Mouse (Mus musculus) hindbrain, embryonic 14.5 days (tissue): ENCODE data around the gene Myo3a. TPM values are rescaled to one million over a fixed set of nuclear protein-coding genes. Genes with fewer than 3 reads are reported as not detected.

ENCODE experiments used
- ATAC-seq: fragments of 200-750 bp; cut with Nextera tagmentation; 2 replicates; pipeline ENCODE4 v1.8.0; 2017; ENCODE audit warnings: moderate number of reproducible peaks, mild to moderate bottlenecking, moderate TSS enrichment, moderate library complexity; ENCODE audit not compliant: low FRiP score
- DNase-seq: peaks from one replicate; pipeline ENCODE4 v3.0.0-alpha.2; 2015; ENCODE audit warnings: low spot score
- H3K27ac ChIP-seq: fragments of 300-500 bp; sonication (generic); 2 replicates; pipeline ENCODE4 v1.5.1; 2014; ENCODE audit warnings: mild to moderate bottlenecking, moderate library complexity
- H3K27me3 ChIP-seq: fragments of 300-500 bp; sonication (generic); 2 replicates; pipeline ENCODE4 v1.6.1; 2014; ENCODE audit warnings: mild to moderate bottlenecking, low read length, mixed read lengths; ENCODE audit not compliant: control insufficient read depth, insufficient read depth
- H3K36me3 ChIP-seq: fragments of 300-500 bp; sonication (generic); replicated peaks from 2 replicates; pipeline ENCODE4 v1.6.1; 2014; ENCODE audit not compliant: control insufficient read depth, insufficient read depth
- H3K4me1 ChIP-seq: fragments of 300-500 bp; sonication (generic); replicated peaks from 2 replicates; pipeline ENCODE4 v1.6.1; 2014; ENCODE audit warnings: antibody characterized with exemption, low read length, mixed read lengths; ENCODE audit not compliant: control insufficient read depth, insufficient read depth
- H3K4me2 ChIP-seq: fragments of 300-500 bp; sonication (generic); replicated peaks from 2 replicates; pipeline ENCODE4 v1.6.1; 2014; ENCODE audit warnings: mild to moderate bottlenecking, moderate library complexity
- H3K4me3 ChIP-seq: fragments of 300-500 bp; sonication (generic); replicated peaks from 2 replicates; pipeline ENCODE4 v1.5.1; 2014; ENCODE audit warnings: mild to moderate bottlenecking, low read length
- H3K9ac ChIP-seq: fragments of 300-500 bp; sonication (generic); 2 replicates; pipeline ENCODE4 v1.6.1; 2014
- H3K9me3 ChIP-seq: fragments of 300-500 bp; sonication (generic); 2 replicates; pipeline ENCODE4 v1.6.1; 2016; ENCODE audit warnings: low read length; ENCODE audit not compliant: control insufficient read depth
- WGBS: fragments of 180-500 bp; shearing (Covaris S2); extraction: QIAGEN DNeasy Blood & Tissue Kit; methylation state at CpG from one replicate; pipeline ENCODE4 v1.1.7; 2014; 5-methylcytosine and 5-hydroxymethylcytosine counted together
- polyA plus RNA-seq: library from polyadenylated mRNA; unstranded; fragments of >200 nt; fragmentation: Nextera tagmentation; extraction: Ambion mirVana; gene quantifications from 2 replicates; pipeline ENCODE4 v1.2.1, GENCODE M21; 2014

The Myo3a gene
- polyA plus RNA-seq, 1 experiment from 2014 or later, result not detected

DNA sequence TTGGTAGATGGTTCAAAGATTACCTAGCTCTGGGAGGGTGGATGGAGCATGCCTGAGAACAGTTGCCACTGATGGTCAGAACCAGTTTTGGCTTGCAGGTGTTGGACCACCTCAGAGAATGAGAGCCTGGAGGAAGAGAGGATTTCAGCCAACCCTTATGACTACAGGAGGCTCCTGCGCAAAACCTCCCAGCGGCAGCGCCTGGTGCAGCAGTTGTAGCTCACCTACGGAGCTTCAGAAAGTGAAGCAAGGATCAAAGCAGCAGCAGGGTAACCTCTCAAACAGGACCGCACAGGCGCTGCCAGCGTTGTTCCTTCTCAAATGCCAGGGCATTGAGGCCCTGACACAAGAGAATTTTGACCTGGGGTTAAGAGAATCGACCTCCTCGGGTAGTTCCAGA, 390.6 kb downstream of the Myo3a start:
- peak; percentile 49 for DNase-seq
- Histone ChIP-seq H3K4me2 (no peak overlapping the region), H3K9ac (no peak overlapping the region), H3K4me3 (no peak overlapping the region), H3K4me1 (peaks cover 25% of the 10 kb centered on the region), H3K27me3 (peaks cover 23% of the 10 kb centered on the region), H3K36me3 (no peaks in the 10 kb centered on the region), H3K9me3 (no peaks in the 10 kb centered on the region), H3K27ac (no peak overlapping the region)
- no peak for ATAC-seq
- 4% methylated on average over 9 of the region's 9 CpGs for WGBS

DNA sequence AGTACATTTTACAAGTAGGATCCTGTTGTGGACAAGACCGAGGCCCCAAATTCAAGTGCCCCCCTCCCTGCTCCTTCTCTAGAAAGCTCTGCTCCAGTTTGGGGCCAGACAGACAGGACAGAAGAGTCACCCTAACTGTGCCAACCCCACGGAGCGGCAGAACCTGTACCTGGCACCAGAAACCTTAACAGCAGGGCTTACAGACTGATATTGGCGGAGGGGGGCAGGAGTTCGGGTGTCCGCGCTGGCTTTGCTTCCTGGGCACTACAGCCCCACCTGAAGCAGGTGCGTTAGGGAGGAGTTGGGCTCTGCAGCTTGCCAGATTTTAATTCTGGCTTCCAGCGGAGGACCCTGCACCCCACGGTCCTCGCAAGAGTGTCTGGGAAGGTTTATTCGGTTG, 392.1 kb downstream of the Myo3a start:
- WGBS, result 2% methylated on average over 12 of the region's 12 CpGs
- H3K4me3 ChIP-seq, result peak overlapping the region; percentile 56; the same call in 1 of the 2 replicates
- H3K36me3 ChIP-seq, result no peaks in the 10 kb centered on the region
- ATAC-seq (no peak), DNase-seq (no peak)
- peaks cover 37% of the 10 kb centered on the region for H3K27me3 ChIP-seq
- H3K4me1 ChIP-seq, result peaks cover 30% of the 10 kb centered on the region
- H3K9me3 ChIP-seq, result no peaks in the 10 kb centered on the region
- H3K9ac ChIP-seq, result peak overlapping the region; percentile 52
- peak overlapping the region; percentile 96 for H3K27ac ChIP-seq
- H3K4me2 ChIP-seq, result peak overlapping the region; percentile 85

DNA sequence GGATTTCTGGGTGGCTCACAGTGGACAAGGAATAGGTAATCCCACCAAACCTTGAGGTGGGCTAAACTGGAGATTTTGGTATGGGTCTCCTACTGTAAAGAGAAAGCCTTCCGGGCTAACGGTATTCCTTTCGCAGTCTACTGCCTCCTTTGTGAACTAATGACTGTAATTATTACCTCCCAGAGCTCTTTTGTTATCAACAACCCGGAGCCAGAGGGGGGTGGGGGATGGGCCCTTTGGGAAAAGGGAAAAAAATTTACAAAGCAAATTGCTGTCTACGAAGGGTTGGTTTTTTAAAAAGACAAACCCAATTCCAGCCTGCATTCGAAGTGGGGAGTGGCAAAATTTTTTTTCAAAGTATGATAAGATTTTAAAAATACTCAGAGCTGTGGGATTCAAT, 392.7 kb downstream of the Myo3a start:
- DNase-seq, result peak; percentile 69
- no peaks in the 10 kb centered on the region for H3K9me3 ChIP-seq
- H3K4me3 ChIP-seq, result 0 out of 2 replicates have a peak overlapping the region, but pooled peaks have one; percentile 56
- peak; percentile 12; the same call in 1 of the 2 replicates for ATAC-seq
- H3K9ac ChIP-seq, result peak overlapping the region; percentile 52
- no peaks in the 10 kb centered on the region for H3K36me3 ChIP-seq
- under 1% methylated on average over 6 of the region's 6 CpGs for WGBS
- H3K4me2 ChIP-seq, result peak overlapping the region; percentile 85
- peak overlapping the region; percentile 96 for H3K27ac ChIP-seq
- H3K4me1 ChIP-seq, result peaks cover 30% of the 10 kb centered on the region
- peaks cover 43% of the 10 kb centered on the region for H3K27me3 ChIP-seq

DNA sequence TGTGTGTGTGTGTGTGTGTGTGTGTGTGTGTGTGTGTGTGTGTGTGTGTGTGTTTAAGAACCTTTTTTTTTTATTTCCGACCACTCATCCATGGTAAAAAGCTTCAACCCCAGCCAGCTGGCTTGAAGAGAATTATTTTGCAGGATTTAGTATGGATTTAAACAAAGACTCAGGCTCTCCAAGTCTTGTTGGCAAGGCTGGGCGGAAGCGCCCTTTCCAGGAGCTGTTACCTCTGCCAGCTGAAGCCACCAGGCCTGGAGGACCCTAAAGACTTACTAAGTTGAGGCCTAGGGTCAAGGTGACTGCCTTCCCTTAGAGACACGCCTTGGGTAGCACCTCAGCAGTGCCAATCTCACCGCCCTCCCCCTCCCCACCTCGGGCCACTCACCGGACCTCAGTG, 393.2 kb downstream of the Myo3a start:
- 5% methylated on average over 7 of the region's 7 CpGs for WGBS
- no peaks in the 10 kb centered on the region for H3K36me3 ChIP-seq
- H3K4me1 ChIP-seq, result peaks cover 30% of the 10 kb centered on the region
- ATAC-seq (no peak), DNase-seq (peak; percentile 53)
- H3K27ac ChIP-seq, result peak overlapping the region; percentile 96
- no peaks in the 10 kb centered on the region for H3K9me3 ChIP-seq
- peak overlapping the region; percentile 56 for H3K4me3 ChIP-seq
- peak overlapping the region; percentile 85 for H3K4me2 ChIP-seq
- peaks cover 48% of the 10 kb centered on the region for H3K27me3 ChIP-seq
- H3K9ac ChIP-seq, result peak overlapping the region; percentile 86

DNA sequence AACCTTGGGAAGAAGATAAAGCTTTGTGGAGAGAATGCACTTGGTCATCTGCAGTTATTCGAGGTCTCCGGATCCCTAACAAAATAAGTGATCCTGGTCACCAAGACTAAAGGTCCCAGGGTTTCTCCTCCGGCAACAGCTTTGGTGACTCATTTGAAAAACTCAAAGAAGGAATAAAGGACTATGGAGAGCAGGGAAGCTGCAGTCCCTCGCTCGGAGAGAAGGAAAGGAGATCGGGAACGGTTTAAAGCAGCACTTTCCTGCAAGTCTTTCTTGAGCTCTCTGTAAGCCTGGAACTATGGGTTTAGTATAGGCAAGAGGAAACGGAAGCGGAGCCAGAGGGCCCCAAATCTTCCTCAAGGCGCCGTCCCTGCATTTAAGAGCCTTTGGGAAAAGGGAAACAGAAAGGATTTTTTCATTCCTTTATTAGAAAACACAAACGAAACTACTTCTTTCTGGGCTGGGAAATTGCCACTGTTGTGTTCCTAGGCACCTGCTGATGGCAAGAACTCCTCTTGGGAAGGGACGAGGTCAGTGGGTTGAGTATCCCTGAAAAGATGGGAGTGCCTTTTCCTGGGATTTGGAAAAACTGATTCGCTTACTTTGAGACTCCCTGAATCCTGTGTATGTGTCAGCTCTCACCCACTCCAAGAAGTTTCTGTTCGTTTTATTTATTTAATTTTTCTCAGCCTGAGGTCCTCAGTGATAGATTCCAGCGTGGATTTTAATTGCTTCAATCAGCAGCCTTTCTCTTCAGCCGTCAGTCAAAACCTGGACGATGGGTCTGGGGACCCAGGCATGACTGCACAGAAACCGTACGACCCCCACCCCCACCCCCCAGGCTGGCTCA, 393.9 kb downstream of the Myo3a start:
- Histone ChIP-seq H3K4me2 (peak overlapping the region; percentile 85), H3K27ac (peak overlapping the region; percentile 96), H3K9ac (peak overlapping the region; percentile 86), H3K27me3 (peaks cover 55% of the 10 kb centered on the region), H3K36me3 (no peaks in the 10 kb centered on the region), H3K9me3 (no peaks in the 10 kb centered on the region), H3K4me1 (peaks cover 30% of the 10 kb centered on the region), H3K4me3 (peak overlapping the region; percentile 56)
- DNase-seq (peak; percentile 32), ATAC-seq (peak; percentile 22; the same call in 1 of the 2 replicates)
- 3% methylated on average over 20 of the region's 20 CpGs for WGBS

DNA sequence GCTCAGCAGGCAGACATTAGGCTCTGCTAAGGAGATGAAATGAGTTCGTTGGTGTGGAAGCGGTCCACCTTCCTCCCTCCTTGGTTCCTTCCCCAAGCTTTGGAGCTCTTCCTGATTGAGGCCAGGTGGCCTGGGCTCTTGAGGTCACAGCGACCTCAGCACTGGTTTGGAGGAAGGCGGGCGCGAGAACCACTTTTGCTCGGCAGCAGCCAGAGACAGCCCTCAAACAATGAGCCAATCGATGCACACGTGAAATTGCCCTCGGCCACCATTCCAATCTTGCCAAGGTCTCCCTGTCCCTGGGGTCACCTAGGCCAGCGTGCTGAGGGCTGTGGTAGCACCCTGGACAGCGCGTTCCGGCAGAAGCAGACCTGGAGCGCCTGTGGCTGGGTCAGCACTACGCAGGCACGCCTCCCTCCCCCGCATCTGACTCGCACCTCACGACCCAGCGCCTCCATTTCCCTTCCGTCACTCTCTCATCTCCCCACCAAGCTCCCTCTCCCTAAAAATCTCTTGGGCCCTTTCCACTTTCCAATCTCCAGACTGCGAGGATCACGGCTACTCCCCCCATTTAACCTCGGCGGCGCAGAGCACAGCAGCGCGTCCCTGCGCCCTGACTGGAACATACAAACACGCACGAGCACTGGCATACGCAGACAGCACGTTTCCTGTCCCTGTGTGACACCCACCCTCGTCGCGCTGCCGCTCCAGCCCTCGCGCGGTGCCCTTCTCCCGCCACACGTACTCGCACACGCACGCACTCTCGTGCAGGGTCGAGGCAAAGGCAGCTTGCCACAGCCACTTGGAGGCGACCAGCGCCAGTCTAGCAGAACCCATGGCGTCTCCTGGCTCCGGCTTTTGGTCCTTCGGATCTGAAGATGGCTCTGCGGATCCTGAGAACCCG, 394.8 kb downstream of the Myo3a start, which contains the start of gene Gad2:
Gene Gad2 (plus strand): TSS at position 378 of the 904 bp plus-strand sequence.
- Histone ChIP-seq H3K4me2 (peak within 1 kb of the TSS; percentile 85), H3K9ac (peak within 1 kb of the TSS; percentile 86), H3K4me3 (peak within 1 kb of the TSS; percentile 56), H3K36me3 (no peaks in the 10 kb centered on the region), H3K4me1 (peaks cover 34% of the 10 kb centered on the region), H3K27me3 (peaks cover 63% of the 10 kb centered on the region), H3K9me3 (no peaks in the 10 kb centered on the region), H3K27ac (peak within 1 kb of the TSS; percentile 96)
- WGBS, result under 1% methylated on average over 55 of the region's 55 CpGs
- ATAC-seq, result peak; percentile 78
- peak; percentile 58 for DNase-seq

DNA sequence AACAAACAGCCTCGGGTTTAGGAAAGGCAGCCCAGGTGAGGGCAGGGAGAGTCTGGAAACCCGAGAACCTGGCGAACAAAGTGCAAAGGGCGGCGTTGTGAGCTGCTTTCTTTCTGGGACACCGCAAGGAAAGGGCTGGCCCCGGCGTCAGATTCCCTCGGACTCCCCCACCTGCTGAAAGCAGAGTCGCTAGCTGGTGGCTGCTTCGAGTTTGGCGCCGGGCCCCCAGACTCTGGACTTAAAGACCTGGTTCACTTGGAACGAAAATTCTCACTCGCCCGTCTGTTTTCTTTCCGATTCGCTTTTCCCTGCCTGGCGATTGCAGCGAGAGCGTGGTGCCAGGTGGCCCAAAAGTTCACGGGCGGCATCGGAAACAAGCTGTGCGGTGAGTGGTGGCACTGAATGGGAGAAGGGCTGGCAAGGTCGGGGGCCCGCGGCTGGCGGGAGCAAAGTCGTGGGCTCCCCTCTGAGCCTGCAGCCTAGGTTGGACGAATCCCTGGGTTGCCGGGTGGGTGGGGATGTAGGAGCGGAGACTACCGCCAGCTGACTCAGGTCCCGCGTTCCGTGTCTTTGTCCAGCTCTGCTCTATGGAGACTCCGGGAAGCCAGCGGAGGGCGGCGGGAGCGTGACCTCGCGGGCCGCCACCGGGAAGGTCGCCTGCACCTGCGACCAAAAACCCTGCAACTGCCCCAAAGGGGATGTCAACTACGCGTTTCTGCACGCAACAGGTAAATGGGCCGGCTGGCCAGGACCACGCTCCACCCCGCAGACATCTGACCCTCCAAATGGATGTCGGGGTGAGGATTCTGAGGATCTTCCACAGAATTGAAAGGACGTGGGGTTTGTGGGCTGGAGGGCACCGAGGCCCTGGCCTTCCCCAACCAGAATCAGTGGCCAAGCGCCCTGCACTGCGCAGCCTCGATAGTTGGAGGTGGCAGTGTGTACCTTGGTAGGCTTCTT, 396.1 kb downstream of the Myo3a start:
- H3K9ac ChIP-seq, result peak overlapping the region; percentile 86
- H3K4me2 ChIP-seq, result peak overlapping the region; percentile 85
- H3K27ac ChIP-seq, result peak overlapping the region; percentile 96
- no peaks in the 10 kb centered on the region for H3K36me3 ChIP-seq
- no peaks in the 10 kb centered on the region for H3K9me3 ChIP-seq
- under 1% methylated on average over 60 of the region's 60 CpGs for WGBS
- peak overlapping the region; percentile 56 for H3K4me3 ChIP-seq
- no peak for ATAC-seq
- peaks cover 68% of the 10 kb centered on the region for H3K27me3 ChIP-seq
- DNase-seq, result peak; percentile 30
- H3K4me1 ChIP-seq, result peaks cover 37% of the 10 kb centered on the region

DNA sequence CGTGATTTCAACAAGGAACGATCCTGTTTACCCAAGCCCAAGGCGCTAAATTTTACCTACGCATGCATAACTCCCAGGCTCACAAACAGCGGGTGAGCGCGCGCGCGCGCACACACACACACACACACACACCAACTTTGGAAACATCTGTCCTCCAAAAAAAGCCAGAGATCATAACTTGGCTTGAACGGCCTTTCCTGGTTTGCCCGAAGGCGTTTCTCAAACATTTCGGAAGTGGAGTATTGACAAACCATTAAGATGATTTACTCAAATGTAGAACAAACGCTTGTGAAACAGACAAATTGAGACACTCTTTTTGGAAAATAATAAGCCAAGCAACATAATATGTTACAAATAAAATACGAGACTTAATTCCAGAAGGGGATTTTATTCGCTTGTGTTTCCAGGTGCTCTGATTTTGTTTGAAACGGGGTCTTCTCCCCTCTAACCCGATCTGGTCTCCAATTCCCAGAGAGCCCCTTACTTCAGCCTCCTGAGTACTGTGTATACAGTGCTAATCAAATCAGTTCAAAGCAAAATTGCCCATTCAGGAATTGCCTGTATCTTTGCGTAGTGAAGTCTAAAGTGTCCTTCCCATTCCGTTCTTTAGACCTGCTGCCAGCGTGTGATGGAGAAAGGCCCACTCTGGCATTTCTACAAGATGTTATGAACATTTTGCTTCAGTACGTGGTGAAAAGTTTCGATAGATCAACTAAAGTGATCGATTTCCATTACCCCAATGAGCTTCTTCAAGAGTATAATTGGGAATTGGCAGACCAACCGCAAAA, 397.1 kb downstream of the Myo3a start:
- Histone ChIP-seq H3K9ac (peak overlapping the region; percentile 86), H3K36me3 (no peaks in the 10 kb centered on the region), H3K4me1 (peaks cover 37% of the 10 kb centered on the region), H3K27me3 (peaks cover 63% of the 10 kb centered on the region), H3K4me2 (peak overlapping the region; percentile 85), H3K9me3 (no peaks in the 10 kb centered on the region), H3K27ac (peak overlapping the region; percentile 96), H3K4me3 (peak overlapping the region; percentile 56)
- 4% methylated on average over 27 of the region's 27 CpGs for WGBS
- ATAC-seq (no peak), DNase-seq (peak; percentile 38)
